Mouse (Mus musculus) heart, adult 9 months (tissue): ENCODE results near the gene Camta1.

ENCODE experiments used
- DNase-seq, 2 experiments: peaks; one replicate each; pipeline ENCODE4 v3.0.0; 2022; ENCODE audit warnings: low spot score in 2 of 2

The Camta1 gene

GRCm38 (mm10) chr4:151604481-151604880 is 257.2 kb downstream of the Camta1 start:
- DNase-seq, result peak; percentile 49 to 66

- no peak for DNase-seq
Observed at GRCm38 (mm10) chr4:151603586-151603985, 258.1 kb downstream of the Camta1 start.

GRCm38 (mm10) chr4:151595116-151595515 is 266.6 kb downstream of the Camta1 start:
- no peak for DNase-seq

DNA sequence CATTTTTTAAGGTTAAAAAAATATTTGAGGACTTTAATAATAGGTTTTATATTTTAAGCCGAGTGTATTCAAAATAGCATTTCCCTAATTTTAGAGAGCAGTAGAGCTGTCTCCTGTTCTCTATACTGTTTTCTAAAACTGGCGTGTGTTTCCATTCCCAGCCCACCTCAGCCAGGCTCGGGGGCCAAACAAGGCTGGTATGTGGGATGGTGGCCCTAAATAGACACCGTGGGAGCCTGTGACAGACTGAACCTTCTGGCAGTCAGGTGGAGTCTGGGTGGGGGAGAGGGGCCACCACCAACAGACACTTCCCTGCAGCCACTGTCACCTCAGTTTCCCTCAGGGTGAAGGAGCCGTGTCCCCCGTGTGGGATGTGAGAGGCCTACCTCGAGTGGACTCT is 268.6 kb downstream of the Camta1 start:
- DNase-seq, result no peak

DNA sequence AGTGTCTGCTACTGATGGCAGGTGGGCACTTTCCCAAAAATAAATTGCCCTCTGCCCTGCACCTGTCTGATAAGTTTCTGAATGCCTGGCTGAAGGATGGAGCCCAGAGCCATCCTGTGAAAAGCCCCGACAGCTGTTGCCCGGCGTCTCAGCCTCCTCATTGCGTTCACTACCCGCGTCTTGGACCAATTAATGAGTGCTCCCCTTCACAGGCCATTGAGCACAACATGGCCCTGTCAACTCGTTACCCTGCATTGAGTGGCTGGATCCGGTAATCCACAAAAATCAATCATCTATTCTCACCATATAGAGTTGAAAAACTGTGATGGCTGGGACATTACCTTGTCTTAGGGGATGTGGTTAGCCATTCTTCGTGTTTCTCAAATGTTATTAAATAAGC is 275.6 kb downstream of the Camta1 start:
- DNase-seq, result no peak

- no peak for DNase-seq
Observed at GRCm38 (mm10) chr4:151577961-151578360, 283.7 kb downstream of the Camta1 start.

GRCm38 (mm10) chr4:151576291-151577108 is 285.2 kb downstream of the Camta1 start:
- DNase-seq, result no peak

DNA sequence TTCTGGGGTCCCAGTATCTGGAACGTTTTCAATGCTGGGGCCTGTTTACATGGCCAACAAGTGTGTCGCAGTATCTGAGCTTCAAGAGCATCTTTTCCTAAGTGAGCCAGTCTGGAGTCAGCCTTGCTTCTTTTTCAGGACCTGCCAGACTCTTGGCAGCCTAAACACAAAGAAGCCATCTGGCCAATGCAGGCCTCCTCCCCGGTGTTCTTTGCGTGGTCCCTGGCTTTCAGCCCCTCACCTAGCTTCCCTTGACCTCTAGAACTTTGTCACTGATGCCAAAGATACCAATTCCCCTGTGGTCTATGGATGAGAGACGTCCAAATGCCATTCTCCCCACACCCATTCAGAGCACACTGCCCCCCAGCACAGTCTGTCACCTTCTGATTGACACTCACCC is 289.0 kb downstream of the Camta1 start:
- DNase-seq, result no peak

DNA sequence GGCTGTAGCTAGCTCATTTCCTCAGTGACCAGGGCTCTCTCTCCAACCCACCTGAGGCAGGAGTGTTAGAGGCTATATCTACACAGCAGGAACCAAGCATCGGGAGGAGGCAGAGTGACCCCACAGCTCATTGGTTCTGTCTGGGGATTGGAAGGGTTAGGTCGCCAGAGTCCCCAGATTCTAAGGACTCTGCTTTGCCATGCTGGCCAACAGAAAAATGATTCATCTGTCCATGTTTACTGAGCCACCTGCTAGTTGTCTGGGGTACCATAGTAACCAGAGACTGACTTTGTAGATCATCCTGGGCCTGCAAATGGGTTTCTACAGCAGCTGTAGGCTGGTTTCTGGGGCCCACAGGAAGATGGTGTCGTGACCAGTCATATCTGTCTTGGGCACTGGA is 292.1 kb downstream of the Camta1 start:
- no peak for DNase-seq

GRCm38 (mm10) chr4:151568887-151569286 is 292.8 kb downstream of the Camta1 start:
- DNase-seq, result no peak

GRCm38 (mm10) chr4:151567105-151567504 is 294.6 kb downstream of the Camta1 start:
- DNase-seq, result no peak

DNA sequence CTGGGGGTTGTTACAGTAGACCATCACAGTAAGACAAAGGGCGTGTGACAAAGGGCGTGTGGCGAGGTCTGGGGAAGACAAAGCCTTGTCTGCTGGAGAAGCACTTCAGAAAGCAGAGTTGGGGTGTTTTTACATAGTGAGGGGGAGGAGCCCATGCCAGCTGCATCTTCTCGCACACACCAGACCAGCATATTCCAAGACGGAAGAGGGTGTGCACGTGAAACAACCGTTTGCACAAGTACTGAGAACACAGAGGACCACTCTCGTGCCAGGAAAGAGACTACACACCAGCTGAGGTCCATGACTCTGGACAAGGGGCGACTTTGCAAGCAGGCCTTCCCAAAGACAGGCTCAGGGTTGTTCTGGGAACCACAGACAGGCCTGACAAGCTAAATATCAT is 306.2 kb downstream of the Camta1 start:
- no peak for DNase-seq

DNA sequence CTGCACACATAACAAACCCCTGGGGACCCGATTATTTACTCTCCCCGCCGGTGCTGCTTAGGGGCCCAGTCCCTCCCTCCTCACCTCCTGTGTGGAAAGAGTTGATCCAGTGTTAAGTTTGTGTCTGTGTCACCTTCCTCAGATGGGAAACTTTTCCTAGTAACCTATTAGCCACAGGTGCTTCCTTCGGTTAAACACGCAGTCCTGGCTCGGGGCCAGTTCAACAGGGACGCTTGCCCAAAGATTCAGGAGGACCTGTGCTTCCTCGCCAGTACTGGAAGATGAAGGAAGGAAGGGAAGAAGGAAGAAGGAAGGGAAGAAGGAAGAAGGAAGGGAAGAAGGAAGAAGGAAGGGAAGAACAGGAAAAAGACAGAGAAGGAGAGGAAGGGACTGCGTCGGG is 312.2 kb downstream of the Camta1 start:
- no peak for DNase-seq

DNA sequence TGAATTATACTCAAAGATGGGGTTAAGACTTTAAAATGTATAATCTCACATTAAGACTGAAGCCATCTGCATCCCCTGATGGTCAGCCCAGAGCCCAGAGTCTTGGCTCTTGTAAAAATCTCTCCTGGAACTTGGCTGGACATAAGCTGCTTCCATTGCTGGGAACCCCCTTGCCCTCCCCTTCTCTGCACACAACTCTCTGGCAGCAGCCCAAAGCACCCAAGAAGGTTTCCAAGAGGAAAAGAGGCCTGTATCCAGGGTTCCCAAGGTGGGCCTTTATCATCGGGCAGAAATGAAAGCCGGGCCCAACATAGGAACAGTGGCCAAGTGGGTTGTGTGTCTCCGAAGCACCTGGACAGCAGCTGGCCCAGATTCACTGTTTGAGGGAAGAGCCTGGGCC is 316.2 kb downstream of the Camta1 start:
- DNase-seq, result no peak

- no peak for DNase-seq
Observed at GRCm38 (mm10) chr4:151544191-151544590, 317.5 kb downstream of the Camta1 start.

GRCm38 (mm10) chr4:151540546-151540945 is 321.1 kb downstream of the Camta1 start:
- peak; percentile 8 to 24 for DNase-seq

DNA sequence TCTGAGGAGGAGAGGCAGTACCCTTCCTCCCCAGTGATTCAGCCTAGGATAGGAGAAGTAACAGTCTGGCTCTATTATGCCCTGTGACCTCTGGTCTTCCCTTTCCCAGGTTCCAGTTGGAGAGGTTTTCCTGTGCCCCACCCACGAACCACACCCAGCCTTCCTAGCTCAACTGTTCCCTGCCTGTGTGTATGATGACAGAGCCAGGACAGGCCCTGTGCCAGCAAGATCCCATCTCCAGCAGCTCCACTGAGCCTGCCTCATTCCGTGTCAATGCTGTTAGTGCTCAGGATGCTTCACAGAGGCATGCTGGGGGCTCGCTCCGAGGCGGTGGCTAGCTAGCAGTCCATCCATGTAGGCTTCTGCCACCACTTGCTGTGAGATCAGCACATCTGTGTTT is 321.8 kb downstream of the Camta1 start:
- peak in 1 of 2 experiments; percentile 12 for DNase-seq

DNA sequence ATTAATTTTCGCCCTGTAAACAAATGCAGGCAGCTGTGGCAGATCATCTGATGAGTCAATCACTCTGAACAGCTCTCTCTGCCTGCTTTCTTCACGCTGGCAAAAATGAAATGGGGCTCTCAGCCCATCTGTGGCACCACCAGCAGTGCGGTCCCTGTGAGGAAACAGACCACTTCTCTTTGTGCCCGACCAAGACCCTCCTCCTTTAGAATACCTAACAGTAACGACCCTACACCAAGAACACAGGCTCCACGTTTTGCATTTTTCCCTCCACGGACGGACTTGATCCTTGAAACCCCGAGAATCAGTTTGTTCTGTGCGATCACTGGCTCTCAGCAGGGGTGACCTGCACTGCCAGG is 322.5 kb downstream of the Camta1 start:
- no peak for DNase-seq

- DNase-seq, result no peak
Observed at GRCm38 (mm10) chr4:151538446-151539166, 323.1 kb downstream of the Camta1 start.

DNA sequence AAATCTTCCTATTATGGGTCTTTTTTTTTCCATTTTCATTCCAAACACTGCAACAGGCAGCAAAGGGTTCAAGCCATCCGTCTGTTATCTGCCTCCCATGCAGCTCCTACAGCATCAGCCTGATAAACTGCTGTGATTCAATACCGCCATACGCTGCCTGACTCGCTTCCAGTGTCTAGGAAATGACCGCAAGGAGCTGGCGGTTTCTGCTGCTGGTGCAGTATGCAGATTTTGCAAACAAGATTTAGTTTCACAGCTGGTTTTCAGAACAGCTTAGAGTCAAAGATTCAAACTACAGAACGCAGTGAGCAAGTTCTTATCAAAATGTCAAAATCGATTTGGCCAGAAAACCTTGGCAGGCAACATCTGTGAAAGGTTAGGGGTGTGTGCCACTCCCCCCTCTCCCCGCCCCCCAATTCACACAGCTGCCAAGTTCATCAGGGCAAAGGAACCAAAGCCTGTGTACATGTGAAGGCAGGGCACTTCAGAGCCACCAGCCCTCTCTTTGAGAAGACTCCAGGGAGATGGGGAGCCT is 325.7 kb downstream of the Camta1 start:
- DNase-seq, result no peak

GRCm38 (mm10) chr4:151533451-151533850 is 328.2 kb downstream of the Camta1 start:
- DNase-seq, result no peak

DNA sequence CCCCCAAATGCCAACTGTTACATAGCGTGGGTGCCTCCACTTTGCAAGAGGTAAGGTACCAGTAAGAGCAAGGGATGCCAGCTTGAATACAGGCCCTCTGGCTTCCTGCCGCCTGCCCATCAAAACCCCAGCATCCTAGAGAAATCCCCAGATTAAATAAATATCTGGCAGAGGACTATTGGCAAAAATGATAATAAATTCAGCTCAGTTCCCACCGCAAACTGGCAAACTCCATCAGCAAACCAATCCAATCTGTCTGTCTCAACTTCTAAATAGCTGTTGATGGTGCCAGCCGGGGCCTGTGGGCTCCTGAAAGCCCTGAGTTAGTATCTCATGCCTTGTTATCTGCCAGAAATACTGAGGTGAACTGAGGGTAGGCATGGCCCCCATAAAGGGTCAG is 333.2 kb downstream of the Camta1 start:
- no peak for DNase-seq

- DNase-seq, result no peak
Observed at GRCm38 (mm10) chr4:151527763-151528162, 333.9 kb downstream of the Camta1 start.
